Mouse (Mus musculus): ENCODE results near the gene Plcl1. TPM values are rescaled to one million over a fixed set of nuclear protein-coding genes. Genes with fewer than 3 reads are reported as not detected.

The Plcl1 gene
- total RNA-seq, 1 experiment from 2014 or later: 0.58 TPM

- no peak for ATAC-seq (ENCODE audit: extremely low read depth, insufficient number of reproducible peaks, low FRiP score, poor library complexity, severe bottlenecking)
Measured at GRCm38 (mm10) chr1:55666798-55667197, 261.1 kb downstream of the Plcl1 start.

DNA sequence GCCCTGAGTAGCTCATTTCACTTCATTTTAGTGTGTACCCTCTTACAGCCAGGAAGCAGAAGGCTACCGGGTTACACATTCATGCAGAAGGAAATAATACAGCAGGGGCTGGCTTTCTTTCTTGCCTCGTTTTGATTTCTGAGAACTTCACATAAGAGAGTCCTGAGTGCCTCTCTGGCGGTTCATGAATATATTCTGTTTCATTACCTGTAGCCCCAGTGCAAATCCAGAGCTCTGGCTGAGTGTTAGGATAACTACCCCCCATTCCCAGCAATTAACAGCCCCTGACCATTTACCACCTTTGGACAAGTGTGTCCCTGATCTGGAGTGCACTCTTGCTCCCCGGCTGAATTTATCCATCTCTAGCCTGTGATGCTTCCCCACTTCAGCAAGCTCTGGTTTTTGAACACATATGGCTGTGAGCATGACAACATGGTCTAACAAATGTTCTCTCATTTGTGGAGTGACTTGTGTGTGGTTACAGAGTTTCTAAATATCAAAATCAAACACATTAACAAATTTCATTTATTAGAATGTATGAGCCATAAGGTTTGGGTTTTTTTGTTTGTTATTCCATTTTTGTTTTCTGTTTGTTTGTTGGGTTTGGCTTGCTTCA is 263.0 kb downstream of the Plcl1 start:
- no peak for ATAC-seq (ENCODE audit: extremely low read depth, insufficient number of reproducible peaks, low FRiP score, poor library complexity, severe bottlenecking)

DNA sequence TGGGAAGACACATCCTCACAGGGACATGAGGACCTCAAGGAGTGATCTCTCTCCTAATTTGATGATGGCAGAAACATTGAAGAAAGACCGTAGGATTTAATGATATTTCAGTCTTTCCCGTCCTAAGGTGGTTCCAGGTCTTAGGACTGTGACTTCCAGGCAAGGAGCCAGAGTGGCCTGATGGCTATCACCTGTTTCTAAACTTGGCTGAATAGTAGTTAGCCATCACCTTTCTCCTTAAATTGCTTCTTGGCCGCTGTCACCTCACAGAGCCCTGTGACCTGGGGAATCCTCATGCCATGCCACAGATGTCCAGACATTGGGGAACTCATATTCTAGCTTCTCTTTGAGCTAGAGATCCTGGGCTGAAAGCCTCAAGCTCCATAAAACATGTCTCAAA is 277.0 kb downstream of the Plcl1 start:
- ATAC-seq (ENCODE audit: extremely low read depth, insufficient number of reproducible peaks, low FRiP score, poor library complexity, severe bottlenecking): no peak

DNA sequence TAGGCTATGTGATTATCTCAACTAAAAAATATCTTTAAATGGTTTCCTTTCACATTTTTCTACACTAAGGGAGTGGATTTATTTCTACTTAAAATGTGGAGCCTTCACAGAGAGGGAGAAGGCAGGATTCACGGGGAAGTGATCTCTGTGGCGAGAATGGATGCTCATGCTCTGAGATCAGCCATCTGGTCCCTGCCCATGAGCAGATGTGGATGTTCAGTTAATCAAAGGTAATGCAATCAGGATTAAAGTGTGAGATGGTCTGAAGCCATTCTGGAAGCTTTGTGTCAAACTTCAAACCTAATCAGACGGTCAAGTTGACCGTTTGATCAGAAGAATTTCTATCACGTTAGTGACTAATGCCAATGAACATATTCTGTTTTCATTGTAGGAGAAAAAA is 280.5 kb downstream of the Plcl1 start:
- no peak for ATAC-seq (ENCODE audit: extremely low read depth, insufficient number of reproducible peaks, low FRiP score, poor library complexity, severe bottlenecking)

DNA sequence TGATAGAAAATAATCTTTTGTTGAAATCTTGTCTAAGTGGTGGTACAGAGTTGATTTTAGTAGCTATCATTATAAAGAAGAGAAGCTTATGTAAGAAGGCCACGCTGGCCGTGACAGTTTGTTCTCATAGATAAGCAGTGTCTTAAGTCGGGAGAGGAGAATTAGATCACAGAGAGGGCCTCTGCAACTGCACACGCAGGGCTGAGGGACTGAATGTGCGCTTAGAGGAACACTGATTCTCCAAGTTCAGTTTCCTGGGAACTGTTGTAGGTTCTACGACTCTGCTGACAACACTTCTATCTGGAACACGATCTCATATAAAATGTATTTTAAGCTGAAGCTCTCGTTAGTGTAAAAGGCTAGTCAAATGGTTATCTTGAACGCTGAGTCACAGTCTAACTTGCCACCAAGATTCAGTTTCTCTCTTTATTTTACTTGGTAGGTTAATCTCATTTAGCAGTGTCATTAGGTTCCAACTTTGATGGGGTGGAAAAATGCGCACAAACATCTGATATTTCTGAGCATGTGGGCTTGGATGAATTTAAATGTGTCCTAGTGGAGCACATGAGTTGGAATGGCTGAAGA is 288.0 kb downstream of the Plcl1 start:
- ATAC-seq (ENCODE audit: extremely low read depth, insufficient number of reproducible peaks, low FRiP score, poor library complexity, severe bottlenecking): no peak

DNA sequence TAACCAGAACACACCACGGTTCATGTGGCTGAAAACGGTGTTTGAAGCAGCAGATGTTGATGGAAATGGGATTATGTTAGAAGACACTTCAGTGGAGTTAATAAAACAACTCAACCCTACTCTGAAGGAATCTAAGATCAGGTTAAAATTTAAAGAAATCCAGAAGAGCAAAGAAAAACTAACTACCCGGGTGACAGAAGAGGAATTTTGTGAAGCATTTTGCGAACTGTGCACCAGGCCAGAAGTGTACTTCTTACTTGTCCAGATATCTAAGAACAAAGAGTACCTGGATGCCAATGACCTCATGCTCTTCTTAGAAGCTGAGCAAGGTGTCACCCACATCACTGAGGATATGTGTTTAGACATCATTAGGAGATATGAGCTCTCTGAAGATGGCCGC is 290.5 kb downstream of the Plcl1 start:
- ATAC-seq (ENCODE audit: extremely low read depth, insufficient number of reproducible peaks, low FRiP score, poor library complexity, severe bottlenecking): no peak

GRCm38 (mm10) chr1:55699393-55699970 is 293.8 kb downstream of the Plcl1 start:
- no peak for ATAC-seq (ENCODE audit: extremely low read depth, insufficient number of reproducible peaks, low FRiP score, poor library complexity, severe bottlenecking)

- ATAC-seq (ENCODE audit: extremely low read depth, insufficient number of reproducible peaks, low FRiP score, poor library complexity, severe bottlenecking): no peak
Measured at GRCm38 (mm10) chr1:55700016-55700415, 294.3 kb downstream of the Plcl1 start.

DNA sequence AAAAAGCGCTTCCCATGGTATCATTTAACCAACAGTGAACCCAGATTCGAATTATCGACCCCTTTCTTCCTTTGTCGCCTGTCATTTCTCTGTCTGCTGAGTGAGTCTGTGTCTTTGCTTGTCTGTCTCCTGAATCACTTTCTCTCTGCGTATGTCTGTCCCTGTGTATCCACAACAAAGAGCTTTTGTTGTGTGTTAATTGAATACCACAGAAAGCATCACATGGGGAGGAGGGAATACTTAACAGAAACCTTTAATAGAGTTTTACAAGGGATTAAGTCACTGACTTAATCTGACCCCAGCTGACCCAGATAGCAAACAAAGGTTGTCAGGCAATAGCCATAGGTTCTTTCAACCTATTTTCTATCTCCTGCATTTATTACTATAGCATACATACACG is 295.0 kb downstream of the Plcl1 start:
- ATAC-seq (ENCODE audit: extremely low read depth, insufficient number of reproducible peaks, low FRiP score, poor library complexity, severe bottlenecking): no peak

GRCm38 (mm10) chr1:55701601-55702000 is 295.9 kb downstream of the Plcl1 start:
- ATAC-seq (ENCODE audit: extremely low read depth, insufficient number of reproducible peaks, low FRiP score, poor library complexity, severe bottlenecking): no peak

DNA sequence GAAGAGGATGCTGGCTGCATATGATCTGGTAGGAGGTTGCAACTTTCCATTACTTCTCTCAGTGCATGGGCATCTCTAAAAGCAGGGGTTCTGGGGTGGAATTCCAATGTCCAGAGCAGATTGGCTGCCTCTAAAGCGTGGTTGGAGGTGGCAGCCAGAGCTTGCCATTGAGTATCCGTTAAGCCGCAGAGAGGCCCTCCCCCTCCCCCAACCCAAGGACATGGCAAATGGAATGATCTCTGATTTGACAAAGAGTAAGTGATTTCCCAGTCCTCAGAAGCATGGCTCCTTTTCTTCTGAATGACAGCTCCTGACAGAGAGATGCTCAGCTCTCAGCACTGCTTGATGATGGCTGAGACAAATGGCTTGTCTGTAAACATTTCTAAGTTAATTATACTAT is 296.4 kb downstream of the Plcl1 start:
- no peak for ATAC-seq (ENCODE audit: extremely low read depth, insufficient number of reproducible peaks, low FRiP score, poor library complexity, severe bottlenecking)

DNA sequence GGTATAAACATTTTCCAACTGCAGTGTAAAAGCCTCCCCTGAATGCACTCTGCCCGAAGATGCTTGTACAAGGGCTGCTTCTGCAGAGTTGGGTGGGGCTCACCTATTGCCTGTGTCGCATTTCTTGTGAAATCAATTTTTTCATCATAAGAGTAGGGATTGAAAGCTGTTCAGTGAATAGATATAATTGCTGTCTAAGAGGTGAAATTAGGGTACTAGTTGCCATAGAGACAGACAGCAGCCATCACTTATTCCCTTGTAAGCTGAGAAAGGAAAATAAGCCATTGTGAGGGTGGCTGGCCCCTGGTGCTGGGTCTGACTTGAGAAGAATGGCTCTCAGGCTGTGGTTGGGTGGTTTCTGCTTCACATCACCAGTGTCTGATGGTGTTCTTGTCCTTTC is 299.0 kb downstream of the Plcl1 start:
- no peak for ATAC-seq (ENCODE audit: extremely low read depth, insufficient number of reproducible peaks, low FRiP score, poor library complexity, severe bottlenecking)

- no peak for ATAC-seq (ENCODE audit: extremely low read depth, insufficient number of reproducible peaks, low FRiP score, poor library complexity, severe bottlenecking)
Measured at GRCm38 (mm10) chr1:55705173-55705572, 299.5 kb downstream of the Plcl1 start.

- no peak for ATAC-seq (ENCODE audit: extremely low read depth, insufficient number of reproducible peaks, low FRiP score, poor library complexity, severe bottlenecking)
Measured at GRCm38 (mm10) chr1:55705756-55706155, 300.0 kb downstream of the Plcl1 start.

DNA sequence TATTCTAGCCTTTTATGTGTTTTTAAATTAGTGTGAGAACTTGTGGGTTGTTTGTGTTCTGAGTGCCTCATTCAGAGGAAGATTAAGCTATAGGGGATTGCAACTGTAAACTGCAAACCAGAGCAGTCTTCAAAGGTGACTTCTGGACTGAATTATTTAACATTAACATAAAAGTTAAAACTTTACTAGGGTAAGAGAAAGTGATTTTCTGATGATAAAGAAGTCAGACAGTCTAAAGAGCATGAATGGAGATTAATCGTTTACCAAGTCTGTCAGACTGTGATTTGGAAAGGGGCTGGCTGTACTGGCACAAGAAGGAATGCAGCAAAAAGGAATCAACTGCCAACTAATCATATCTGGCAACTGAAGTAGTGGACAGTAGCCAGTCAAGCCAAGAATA is 301.2 kb downstream of the Plcl1 start:
- no peak for ATAC-seq (ENCODE audit: extremely low read depth, insufficient number of reproducible peaks, low FRiP score, poor library complexity, severe bottlenecking)

DNA sequence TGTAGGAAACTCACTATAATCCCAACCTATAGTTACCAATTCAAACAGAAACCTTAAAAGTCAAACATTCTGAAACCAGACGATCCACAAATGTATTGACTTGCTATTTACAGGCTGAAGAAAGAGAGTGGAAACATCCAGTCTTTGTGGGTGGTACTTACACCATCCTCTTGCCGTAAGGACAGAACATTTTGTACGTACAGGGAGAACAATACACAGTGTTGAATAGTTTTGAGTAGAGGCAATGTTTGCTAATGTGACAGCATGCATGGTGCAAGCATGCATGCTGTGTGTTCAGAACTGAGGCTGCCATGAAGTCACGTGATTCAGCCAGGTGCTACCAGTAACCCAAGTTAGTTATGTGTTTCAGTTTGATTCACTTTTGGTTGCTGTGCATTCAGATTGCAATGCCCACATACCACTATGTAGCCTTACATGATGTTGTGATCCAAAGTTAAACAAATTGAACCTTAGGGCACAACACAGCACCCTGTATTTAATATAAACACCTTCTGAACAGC is 311.6 kb downstream of the Plcl1 start:
- no peak for ATAC-seq (ENCODE audit: extremely low read depth, insufficient number of reproducible peaks, low FRiP score, poor library complexity, severe bottlenecking)

GRCm38 (mm10) chr1:55725428-55725827 is 319.7 kb downstream of the Plcl1 start:
- ATAC-seq (ENCODE audit: extremely low read depth, insufficient number of reproducible peaks, low FRiP score, poor library complexity, severe bottlenecking): no peak

DNA sequence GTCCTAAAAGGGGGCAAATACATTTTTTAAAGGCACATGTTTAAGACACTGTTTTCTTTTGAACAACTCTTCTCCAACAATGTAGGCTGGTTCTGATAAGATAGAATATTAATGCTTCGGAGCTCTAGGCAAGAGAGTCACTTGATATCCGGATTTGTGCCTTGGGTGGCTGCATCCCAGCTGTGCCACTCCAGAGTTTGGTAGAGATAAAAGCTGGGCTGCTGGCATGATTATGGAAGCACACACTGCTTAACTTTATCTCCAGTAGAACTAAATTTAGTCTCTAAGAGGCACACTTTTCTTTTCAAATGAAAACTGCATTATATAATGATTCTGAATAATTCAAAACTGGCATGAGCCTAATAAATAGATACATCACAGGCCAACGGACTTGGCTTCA is 323.6 kb downstream of the Plcl1 start:
- ATAC-seq (ENCODE audit: extremely low read depth, insufficient number of reproducible peaks, low FRiP score, poor library complexity, severe bottlenecking): no peak

GRCm38 (mm10) chr1:55732951-55733350 is 327.2 kb downstream of the Plcl1 start:
- no peak for ATAC-seq (ENCODE audit: extremely low read depth, insufficient number of reproducible peaks, low FRiP score, poor library complexity, severe bottlenecking)

DNA sequence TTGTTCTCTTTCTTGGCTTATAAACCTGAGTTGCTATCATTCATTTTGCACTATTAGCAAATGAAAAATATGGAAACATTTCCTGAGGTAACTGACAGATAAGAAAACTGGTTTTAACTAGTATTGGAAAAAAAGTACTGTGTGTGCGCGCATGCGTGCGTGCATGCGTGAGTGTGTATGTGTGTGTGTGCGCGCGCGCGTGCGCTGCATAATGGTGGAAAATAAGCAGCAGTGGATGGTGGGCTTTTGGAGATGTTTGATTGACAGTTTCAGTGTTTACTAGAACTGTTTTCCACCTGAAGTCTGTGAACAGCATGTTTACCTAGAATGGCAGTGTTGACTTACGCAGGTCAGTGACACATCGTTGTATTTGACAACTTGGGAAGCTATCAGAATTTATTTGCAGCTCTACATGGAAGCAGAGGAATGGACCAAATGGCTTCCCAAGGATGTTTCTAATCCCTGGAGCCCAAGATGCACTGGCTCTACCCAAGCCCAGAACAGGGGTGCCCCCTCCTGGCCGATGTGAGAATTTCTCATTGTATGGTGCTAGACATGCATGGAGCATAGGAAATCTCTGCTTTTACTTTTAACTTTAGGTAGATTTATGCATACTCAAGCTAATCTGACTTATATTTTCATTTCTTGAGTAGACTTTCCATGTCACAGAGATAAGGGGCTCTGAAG is 330.5 kb downstream of the Plcl1 start:
- ATAC-seq (ENCODE audit: extremely low read depth, insufficient number of reproducible peaks, low FRiP score, poor library complexity, severe bottlenecking): no peak

All from neutrophil, adult 5-6 weeks (primary cell).